ENCODE assay signal across 1 mouse cellular context in the genomic region with DNA sequence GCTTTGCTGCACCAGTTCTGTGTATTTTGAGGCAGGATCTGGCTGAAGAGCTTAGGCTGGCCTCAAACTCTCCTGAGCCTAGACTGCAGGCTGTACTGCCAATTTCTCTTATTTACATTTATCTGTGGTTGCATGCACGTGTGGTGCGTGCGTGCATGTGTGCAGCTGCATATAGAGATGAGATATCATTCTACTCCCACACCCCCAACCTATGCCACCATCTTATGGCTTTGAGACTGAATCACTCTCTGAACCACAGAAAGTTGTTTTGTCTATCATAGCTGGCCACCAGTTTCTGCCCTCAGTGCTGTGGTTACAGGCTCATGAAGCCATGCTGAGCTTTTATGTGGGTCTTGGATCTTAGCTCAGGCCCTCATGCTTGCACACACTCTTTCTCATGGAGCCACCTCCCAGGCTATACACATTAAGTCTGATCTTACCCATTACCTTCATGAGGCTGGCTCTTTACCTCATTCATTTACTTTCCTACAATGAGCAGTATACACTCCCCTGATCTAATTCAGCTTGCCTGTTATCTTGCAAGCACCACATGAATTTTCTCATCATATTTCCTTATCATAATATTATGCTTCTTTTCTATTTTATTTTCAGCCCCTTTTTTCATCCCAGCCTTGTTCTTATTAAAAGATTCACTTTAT.
TF ChIP-seq lines count a peak whose summit lies in the region.

No protein-coding gene starts in this region.

TF ChIP-seq in MEL, 35 proteins besides CTCF, POLR2A, EP300 and RAD21:
- TF ChIP-seq ETS1 (IDR thresholded peaks at IDR 0.05; ENCODE audit: low read depth, low read length) (peak; percentile 94), ELF1 (IDR thresholded peaks at IDR 0.05; ENCODE audit: low read depth, low read length) (no peak), TCF12 (IDR thresholded peaks at IDR 0.05; ENCODE audit: low read depth, low read length) (peak; percentile 87), BHLHE40 (IDR thresholded peaks at IDR 0.05; ENCODE audit: borderline replicate concordance, low read depth, low read length) (peak; percentile 100), NELFE (IDR thresholded peaks at IDR 0.05; ENCODE audit: low read depth, low read length) (no peak), MXI1 (IDR thresholded peaks at IDR 0.05; ENCODE audit: low read depth, low read length) (peak; percentile 98), MYB (IDR thresholded peaks at IDR 0.05; ENCODE audit: low read depth, low read length) (no peak), POLR2AphosphoS5 (IDR thresholded peaks at IDR 0.05; ENCODE audit: borderline replicate concordance, low read depth, low read length) (no peak), TBP (IDR thresholded peaks at IDR 0.05; ENCODE audit: low read depth, low read length) (no peak), GATA1 (IDR thresholded peaks at IDR 0.05; ENCODE audit: low read depth, low read length) (peak; percentile 66; the same call in 1 of the 2 replicates), TAL1 (IDR thresholded peaks at IDR 0.05; ENCODE audit: low read length) (peak; percentile 64), CHD2 (IDR thresholded peaks at IDR 0.05; ENCODE audit: low read length) (no peak), MYC (IDR thresholded peaks at IDR 0.05; ENCODE audit: low read depth, low read length) (peak; percentile 85), ZKSCAN1 (IDR thresholded peaks at IDR 0.05; ENCODE audit: low read depth, low read length) (no peak), RCOR1 (IDR thresholded peaks at IDR 0.05; ENCODE audit: low read depth, low read length) (0 out of 2 replicates have a peak, but pooled peaks have one; percentile 37), SIN3A (IDR thresholded peaks at IDR 0.05; ENCODE audit: low read length) (peak; percentile 85), MAX (IDR thresholded peaks at IDR 0.05; ENCODE audit: low read length) (peak; percentile 88), UBTF (IDR thresholded peaks at IDR 0.05; ENCODE audit: borderline replicate concordance, insufficient read depth, low read depth, low read length) (no peak)
TF ChIP-seq in MEL: peak in this region for 10.
